Mouse (Mus musculus) A20 (cell line): ENCODE data around the gene Cyren.
A peak's percentile ranks its signal among the peaks of the same experiment; 100 is the strongest.

Source experiments
- DNase-seq: peaks from one replicate; pipeline ENCODE4 v3.0.0-alpha.2; 2011; ENCODE audit warnings: low read depth, low spot score

Gene Cyren

DNA sequence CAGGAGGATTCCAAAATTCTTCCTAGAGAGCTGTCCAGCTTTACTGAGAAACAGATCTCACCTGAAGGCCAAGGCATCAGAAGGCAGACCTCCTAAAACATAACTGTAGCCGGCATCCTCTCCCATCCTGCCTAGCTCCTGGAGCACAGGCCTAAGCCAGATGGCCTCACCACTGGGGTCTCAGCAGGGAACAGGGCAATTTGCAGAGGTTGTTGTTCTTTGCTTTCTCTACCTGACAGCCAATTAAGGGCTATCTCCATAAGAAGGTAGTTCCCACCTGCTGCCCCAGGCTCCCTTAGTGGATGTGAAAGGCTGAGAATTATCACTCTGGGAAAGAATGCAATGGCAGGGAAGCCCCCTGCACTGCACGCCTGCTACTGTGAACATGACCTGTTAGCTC is 23.1 kb upstream of the Cyren start:
- no peak for DNase-seq

DNA sequence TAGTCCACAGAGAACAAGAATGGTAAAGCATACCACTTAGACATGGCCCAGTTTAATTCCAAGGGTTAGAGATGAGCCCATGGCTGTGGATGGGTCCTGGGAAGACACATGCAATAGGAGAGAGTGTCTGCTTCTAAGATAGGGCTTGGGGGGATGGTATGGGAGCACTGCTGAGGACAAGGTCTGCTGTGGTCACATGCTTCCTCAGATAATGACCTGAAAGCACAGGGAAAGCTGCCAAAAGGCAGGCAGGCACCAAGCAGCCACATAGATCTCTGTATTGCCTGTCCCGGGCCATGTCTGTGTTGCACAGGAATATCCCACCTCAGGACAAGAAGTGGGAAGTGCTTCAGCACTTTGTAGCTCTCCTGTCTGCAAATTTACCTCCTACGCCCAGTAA is 21.3 kb upstream of the Cyren start:
- DNase-seq: no peak

DNA sequence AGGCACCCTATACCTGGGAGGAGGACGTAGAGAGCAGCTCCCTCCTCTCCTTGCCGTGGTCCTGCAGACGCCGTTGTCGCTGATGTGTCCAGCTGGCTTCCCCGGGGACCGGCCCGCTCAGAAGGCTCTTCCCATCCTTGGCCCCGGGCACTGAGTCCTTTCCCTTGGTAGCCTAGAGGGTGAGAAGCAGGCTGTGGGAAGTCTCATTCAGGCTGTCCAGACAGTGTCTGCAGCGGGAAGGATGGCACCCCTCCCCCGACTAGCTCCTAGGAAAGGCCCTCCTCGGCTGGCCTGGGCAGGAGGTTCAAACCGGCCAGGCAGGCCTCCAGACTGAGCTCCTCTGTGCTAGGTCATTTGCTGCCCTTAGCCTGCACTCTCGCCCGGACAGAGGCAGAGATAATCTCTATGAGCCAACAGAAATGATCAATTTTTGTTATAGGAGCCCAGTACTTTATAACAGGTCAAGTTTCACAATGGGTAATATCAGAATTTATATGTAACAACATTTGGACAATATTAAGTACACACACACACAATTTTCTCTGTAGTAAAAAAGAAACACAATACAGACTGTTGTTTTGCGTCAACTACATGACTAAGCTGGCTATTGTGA is 18.4 kb upstream of the Cyren start:
- no peak for DNase-seq

DNA sequence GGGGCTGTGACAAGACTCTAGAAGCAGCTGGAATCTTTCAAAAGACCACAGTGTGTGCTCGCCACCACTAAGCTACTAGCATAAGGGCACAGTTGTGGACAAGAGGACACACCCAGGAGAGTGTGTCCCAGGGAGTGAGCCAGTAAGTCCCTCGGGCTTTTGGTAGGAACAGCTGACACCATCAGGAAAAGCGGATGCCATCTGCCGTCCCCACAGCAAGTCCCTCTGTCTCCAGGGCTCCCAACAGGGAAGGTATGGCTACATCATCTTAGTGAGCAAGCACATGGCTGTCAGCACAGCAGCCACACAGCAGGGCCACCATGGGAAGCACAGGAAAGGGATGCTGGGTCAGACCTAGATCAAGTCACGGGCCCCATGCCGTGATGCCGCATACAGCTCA is 17.7 kb upstream of the Cyren start:
- no peak for DNase-seq

DNA sequence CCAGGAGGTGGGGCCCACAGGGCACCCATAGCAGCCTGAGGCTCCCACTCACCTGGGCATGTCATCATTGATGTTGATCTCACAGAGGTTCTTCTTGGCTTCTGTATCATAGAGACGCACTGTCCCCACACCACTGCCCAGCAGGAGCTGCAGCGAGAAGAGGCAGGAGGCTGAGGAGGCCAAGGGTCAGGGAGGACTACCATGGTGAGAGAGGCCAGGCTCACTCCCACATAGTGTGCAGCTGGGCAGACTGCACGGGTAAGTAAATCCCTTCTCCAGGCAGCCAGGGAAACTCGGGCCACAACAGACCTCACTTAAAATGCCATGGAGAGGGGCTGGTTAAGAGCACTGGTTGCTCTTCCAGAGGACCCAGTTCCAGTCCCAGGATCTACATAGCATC is 11.3 kb upstream of the Cyren start:
- DNase-seq: no peak

DNA sequence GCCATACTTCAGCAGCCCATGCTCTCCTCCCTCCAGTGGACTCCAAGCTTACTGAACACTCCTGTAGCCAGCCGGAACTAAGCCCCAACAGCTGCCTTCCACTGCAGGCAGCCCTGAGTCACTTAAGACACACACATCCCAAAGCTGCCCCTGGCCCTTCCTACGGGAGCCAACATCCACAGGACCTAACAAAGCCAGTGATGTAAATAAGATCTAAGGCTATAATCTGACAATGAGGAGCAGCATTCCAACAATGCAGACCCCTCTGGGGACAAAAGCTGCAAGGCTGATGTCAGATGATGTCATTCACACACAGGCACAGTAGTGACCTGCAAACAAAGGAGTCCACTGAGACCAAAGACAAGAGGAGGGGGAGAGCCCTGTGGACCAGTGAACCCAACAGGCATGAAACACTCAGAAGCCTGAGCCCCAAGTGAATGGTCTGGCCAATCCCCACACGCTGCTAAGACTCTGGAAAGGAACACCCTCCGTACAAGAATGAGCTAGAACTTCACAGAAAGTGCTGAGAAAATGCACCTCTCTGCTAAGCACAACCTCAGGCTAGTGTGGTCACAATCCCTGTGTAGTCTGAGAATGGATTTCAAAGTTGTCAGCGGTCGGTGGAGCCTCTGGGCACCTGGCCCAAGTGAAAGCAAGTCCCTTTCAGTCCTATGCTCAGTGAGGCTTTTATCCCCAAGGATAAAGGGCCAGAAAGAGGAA is 9.4 kb upstream of the Cyren start:
- no peak for DNase-seq

DNA sequence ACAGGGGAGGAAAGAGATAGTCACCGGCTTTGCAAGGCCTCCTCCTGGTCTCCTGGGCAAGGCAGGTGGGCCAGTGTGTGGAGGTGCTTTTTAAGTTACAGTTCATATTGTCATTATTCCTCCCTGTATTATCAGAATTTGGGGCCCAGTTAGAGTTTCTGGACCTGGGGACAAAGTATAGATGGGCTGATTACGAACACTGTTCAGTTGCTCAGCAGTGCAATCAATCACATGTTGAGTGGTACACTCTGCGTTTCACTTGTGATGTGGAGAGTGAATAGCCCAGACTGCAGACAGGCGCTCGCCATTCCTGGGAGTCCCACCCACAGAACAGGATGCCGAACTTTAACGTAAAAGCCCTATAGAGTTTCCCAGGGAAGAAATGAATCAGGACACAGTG is 6.9 kb upstream of the Cyren start:
- no peak for DNase-seq

DNA sequence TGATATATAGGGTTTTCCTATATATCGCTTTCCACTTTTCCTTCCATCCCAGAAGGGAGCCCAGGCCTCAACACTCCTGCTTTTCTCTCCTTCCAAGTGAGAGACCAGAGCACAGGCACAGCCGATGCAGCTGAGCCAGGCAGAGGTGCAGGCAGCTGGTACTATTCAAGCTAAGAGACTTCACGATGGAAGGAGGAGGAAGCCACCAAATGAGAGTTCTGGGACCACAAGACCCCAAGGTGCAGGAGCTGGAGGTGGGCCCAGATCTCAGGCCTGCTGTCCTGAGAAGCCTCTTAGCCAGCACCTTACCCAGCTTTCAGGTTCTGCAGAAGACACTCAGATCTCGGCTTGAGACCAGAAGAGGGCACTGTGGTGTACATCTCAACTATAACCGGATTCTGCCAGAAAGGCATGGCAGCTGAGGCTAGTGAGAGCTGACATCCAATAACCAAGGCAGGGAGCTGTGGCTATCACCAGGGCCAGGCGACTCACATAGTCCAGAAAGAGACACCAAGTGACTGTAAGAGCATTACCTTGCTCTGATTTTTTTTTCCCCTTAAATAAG is 2.1 kb upstream of the Cyren start:
- peak; percentile 53 for DNase-seq

DNA sequence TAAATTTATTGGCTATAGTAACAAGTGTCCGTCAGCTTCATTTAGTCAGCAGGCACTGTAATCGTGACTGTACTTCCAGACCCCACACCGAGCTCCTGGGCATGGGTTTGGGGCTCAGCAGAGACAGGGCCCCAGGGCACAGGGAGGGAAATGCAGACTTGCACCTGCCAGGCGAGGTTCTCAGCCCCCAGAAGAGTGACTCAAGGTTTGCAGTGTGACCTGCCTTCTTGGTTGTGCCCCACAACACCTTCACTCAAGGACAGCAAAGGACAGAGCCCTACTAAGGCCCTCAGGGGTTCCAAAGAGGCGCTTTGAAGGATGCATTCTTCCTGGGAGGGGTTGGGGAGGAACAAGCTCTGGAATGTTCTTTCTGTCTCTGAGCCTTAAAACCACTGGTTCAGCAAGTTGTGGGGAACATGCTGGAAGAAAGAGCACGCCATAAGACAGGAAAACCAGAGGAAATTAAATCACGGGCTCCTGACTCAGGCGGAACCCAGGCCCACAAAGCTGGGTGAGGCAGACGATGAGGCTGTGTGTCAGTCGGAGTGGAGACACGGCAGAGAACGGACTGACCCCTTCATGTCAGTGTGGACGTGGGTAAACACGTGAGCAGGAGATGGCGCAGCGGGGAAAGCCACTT is 1.4 kb upstream of the Cyren start:
- DNase-seq: no peak

DNA sequence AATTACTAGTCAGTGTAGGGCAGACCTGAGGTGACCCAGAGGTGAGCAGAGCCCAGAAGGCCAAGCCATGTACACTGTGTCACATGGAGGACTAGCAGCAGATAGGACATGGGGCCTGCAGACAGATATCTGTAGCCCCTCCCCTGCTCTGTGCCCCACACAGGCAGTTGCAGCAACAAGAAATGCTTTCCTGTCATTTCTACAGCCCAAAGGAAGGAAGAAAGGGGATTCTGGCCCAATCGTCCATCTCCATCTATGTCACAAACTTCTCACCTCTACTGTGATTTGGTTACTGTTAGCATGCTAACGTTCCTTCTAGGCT is 1.1 kb downstream of the Cyren start:
- DNase-seq: peak; percentile 29

DNA sequence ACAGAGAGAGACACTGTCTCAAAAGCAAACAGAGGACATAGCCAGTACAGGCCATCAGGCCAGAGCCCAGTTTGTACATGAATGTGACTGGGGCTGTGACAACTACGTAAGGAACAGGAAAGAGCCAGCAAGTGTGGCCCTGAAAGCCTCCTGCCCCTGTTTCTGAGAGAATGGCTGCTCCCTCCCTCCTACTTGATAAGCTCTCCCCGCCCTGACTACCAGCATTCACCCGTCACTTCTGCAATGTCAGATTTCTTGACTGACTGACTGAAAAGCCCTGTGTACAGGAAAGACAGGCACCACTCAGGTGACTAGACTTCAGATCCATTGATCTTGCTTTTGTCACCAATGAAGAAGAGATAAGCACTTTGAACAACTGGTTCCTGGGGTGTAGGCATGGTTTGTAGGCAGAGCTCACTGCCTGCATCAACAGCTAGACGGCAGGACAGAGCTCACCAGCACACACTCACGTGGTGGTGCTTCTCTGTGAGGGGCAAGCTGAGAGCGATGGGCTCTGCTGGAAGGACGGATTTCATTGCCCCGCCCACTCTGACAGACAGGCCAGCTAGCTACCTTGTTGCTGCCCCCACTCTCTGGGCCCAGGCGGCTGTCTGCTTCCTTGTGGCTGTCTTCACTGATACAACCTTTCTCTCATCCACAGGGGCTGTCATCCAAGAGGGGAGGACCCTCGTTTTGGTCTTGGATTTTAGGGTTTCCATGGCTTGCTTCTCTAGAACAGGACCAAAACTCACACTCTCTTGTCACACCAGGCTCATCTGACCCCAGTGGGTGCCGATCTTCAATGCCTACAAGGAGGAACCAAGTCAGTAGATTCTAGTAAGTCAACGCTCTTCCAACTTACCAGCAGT is 1.7 kb downstream of the Cyren start:
- DNase-seq: peak; percentile 32

DNA sequence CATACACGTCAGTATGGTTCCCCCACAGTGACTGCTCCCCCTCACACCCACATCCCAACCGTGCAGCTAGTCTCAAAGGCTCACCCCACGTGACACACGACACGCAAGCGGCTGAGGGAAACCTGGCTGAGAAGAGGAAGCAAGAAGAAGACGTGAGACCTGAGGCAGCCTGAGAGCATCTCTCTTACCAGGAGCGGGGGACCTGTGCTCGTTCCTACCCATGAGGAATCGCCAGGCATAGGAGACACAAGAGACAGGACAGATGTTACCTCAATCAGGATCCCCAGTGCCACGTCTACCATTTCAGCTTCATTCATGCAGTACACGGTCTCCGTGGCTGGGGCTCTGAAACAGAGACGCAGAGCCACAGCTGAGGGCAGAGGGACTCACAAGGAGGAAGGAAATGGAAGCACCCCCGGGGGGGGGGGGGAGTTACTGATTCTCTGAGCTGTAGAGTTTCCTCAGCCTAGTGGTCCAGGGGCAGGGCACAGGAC is 2.5 kb downstream of the Cyren start:
- peak; percentile 82 for DNase-seq

DNA sequence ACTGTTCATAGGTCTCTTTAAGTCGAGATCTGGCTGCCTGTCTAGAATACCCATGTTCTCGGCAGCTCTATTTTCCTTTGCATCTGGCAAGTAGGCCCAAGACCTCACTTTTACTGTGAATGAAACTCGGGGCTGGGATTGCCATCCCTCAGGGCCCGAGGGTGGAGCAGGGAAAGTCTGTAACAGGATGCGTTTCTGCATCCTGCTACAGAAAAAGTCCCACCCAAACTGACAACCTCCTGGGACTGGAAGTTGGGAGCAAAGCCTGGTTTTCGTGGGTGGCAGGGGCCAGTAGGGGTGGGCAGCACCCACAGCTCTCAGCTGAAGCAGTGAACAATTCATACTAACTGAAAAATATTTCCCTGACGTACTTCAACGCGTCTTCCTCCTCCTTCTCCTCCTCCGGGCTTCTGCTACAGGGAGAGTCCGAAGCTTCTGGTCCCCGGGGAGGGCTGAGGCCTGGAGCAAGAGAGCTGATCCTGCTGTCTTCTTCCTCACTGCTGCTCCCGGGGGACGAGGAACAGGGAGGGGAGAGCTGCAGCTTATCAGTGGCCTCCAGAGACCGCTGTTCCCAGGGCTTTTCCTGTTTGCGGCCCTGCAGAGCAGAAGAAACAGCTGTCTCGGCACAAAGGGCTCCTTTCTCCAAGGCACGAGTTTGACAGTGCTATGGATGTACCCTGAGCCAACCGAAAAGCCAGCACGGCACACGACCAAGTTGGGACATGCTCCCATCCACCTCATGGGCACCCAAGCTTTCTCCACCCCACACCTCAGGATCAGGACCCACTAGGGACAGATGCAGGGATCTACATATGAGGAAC is 3.5 kb downstream of the Cyren start:
- DNase-seq: no peak

DNA sequence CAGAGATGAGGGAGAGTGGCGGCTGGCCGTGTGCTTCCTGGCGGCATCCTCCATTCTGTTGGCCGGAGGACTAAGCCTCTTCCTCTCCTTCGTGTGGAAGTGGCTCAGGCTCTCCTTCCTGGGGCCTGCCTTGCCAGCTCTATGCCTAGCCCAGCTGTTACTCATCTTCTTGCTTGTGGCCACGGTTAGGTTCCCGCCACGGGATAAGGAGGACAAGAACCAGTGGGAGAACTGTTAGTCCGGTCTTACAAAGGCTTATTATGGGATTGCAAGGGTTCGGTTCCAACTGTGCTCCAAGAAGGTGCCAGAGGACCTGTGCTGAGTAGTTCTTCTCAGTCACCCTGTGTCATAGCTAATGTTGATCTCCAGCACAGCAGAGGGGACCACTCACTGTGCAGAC is 5.0 kb downstream of the Cyren start:
- no peak for DNase-seq

DNA sequence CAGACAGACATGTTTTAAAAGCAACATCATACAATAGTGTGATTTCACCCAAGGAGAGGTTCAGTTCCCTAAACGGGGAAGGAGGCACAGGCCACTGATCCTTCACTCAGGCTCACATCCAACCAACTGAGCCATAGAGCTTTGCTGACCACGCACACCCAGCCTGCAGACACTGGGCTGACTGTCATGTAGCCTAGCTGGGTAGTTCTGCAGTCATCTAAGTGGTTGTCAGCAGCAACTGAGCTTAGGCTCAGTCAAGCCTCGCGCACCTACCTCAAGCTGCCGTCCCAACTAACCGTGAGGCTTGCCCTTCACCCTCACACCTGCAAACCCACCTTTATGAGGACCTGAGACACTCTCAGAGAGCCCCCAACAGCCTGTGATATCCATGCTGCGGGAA is 5.9 kb downstream of the Cyren start:
- DNase-seq: no peak

DNA sequence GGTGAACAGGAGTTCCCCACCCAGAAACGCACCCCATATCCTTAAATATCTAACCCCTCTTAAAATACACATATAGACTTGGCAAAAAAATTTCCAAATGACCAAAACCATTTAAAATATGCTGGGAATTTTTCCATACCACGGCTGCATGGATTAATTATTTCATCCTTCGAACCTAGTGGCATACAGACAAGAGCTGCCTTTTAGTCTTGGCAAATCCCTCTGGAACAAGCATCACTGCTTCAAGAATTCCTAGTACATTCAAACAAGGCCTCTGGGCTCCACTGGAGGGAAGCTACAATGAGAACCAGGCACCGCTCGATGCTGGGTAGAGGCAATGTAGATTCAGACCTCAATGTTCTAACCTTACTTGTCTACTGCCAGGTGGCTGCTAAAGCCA is 7.1 kb downstream of the Cyren start:
- DNase-seq: no peak

DNA sequence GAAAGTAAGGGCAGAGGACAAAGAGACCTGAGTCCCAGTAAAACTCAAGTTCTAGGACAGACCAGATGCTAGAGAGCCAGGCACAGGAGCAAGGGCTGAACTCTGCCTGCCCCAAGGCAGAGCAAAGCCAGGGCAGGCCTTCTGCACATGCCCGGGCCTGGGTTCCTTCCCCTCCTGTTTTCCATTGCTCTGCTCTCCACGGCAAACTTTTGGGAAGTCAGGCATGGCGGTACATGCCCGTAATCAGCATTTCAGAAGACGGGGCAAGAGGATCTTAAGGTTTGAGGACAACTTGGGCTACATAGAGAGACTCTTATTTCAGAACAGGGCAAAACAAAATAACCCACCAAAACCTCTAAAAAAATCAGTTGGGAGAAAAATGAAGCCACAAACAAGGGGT is 7.7 kb downstream of the Cyren start:
- DNase-seq: no peak

DNA sequence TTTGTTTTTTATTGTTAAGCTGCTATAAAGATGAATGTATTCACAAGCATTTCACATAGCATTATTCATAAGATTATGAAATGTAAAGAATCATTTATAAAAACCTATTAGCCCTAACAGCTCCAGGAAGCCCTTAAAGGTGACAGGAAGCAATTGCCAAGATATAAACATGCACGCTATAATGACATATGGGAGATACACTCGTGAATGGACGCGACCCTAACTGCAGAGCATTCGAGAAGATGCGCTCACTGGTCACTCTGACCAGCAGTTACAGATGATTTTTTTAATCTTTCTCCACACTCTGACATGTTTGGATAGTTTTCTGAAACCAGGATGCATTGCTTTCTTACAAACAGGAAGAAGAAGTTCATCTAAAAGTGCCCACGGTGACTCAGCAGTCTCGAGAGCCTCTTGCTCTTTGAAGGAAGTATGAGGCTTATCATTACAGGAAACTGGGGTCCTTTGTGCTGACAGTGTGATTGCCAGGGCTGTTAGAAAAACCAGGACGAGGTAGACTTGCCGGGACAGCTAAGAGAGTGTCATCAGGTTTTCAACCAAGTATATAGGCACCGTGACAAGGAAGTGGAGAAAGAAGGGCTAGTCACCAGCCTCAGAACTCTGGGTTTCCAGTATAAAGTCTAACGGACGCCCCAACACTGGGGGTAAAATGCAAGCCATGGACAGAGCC is 8.5 kb downstream of the Cyren start:
- DNase-seq: peak; percentile 69

DNA sequence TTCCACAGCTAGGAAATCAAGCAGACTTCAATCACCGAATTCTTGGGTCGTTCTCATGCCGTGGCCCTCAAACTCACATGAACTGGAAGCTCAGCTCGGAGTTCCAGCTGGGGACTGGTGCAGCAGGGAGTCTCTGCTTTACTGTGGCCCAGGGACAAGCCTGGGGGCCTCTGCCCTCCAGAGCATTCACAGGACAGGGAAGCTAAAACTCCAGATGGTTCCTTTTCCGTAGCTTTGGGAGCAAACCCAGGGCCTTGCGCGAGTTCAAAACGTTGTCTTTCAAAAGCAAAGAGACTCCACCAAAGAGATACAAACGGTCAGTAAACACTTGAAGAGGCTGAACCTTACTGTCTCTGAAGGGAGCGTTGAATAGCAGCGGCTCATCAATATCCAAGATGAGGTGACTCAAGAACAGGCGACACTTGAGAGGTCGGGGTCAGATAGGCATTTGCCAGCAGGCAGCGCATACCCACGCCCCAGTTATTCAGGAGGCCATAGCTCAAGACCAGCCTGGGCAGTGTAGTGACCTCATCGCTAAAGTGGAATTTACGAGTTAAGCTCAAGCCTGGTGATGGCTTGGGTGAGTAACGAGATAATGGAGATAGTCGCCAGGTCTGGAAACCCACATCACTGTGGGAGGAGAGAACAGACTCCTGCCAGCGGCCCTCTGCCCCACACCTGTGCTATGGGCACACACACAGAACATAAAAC is 9.2 kb downstream of the Cyren start:
- no peak for DNase-seq

DNA sequence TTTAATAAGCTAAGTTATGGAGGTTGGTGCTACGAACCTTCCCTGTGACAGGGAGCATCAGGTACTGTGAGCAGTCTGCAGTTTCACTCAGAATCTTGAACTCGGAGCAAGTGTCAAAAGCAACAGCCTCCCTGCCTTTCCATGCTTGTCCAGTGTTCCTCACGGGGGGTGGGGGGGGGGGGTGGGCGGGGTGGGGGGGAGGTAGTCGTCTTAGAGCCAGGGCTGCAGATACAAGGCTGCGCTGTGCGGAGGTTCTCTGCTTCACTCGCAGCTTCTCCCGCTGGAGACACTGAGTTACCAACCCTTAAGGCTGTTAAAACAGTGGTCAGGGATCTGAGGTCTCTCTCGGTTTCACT is 9.9 kb downstream of the Cyren start:
- DNase-seq: no peak
